Mouse (Mus musculus) hindbrain, embryonic 15.5 days (tissue): ENCODE measurements at regions not wholly inside any gene's neighbourhood (a gene's known extent, or its start where the extent isn't known, plus 50 kb on each side); places are given as distances from the start of the nearest gene placed in this dataset.
A peak's percentile ranks its signal among the peaks of the same experiment; 100 is the strongest.

Experiments
- ATAC-seq: fragments of 200-750 bp; cut with Nextera tagmentation; 2 replicates; pipeline ENCODE4 v1.8.0; 2017; ENCODE audit warnings: low read depth, moderate number of reproducible peaks, moderate TSS enrichment; ENCODE audit not compliant: low FRiP score
- H3K27ac ChIP-seq: fragments of 300-500 bp; sonication (generic); replicated peaks from 2 replicates; pipeline ENCODE4 v1.5.1; 2015; ENCODE audit warnings: mild to moderate bottlenecking, inconsistent platforms
- H3K27me3 ChIP-seq: fragments of 300-500 bp; sonication (generic); 2 replicates; pipeline ENCODE4 v1.6.1; 2015; ENCODE audit warnings: control low read depth, inconsistent platforms
- H3K36me3 ChIP-seq: fragments of 300-500 bp; sonication (generic); 2 replicates; pipeline ENCODE4 v1.6.1; 2015; ENCODE audit warnings: control low read depth, inconsistent platforms
- H3K4me1 ChIP-seq: fragments of 300-500 bp; sonication (generic); replicated peaks from 2 replicates; pipeline ENCODE4 v1.6.1; 2015; ENCODE audit warnings: control low read depth, inconsistent platforms
- H3K4me2 ChIP-seq: fragments of 300-500 bp; sonication (generic); 2 replicates; pipeline ENCODE4 v1.6.1; 2015; ENCODE audit warnings: moderate library complexity, mild to moderate bottlenecking, inconsistent platforms
- H3K4me3 ChIP-seq: fragments of 300-500 bp; sonication (generic); 2 replicates; pipeline ENCODE4 v1.5.1; 2015; ENCODE audit warnings: mild to moderate bottlenecking, inconsistent platforms
- H3K9ac ChIP-seq: fragments of 300-500 bp; sonication (generic); 2 replicates; pipeline ENCODE4 v1.6.1; 2015; ENCODE audit warnings: inconsistent platforms
- H3K9me3 ChIP-seq: fragments of 300-500 bp; sonication (generic); 2 replicates; pipeline ENCODE4 v1.6.1; 2016; ENCODE audit warnings: control low read depth, inconsistent platforms
- WGBS: fragments of 180-500 bp; shearing (Covaris S2); methylation state at CpG from one replicate; pipeline ENCODE4 v1.1.7; 2015; 5-methylcytosine and 5-hydroxymethylcytosine counted together

- ATAC-seq: no peak
- no peak overlapping the region for H3K4me3 ChIP-seq
- 67% methylated on average over 6 of the region's 6 CpGs for WGBS
- no peaks in the 10 kb centered on the region for H3K36me3 ChIP-seq
- no peak overlapping the region for H3K9ac ChIP-seq
- peaks cover 24% of the 10 kb centered on the region for H3K4me1 ChIP-seq
- no peak overlapping the region for H3K27ac ChIP-seq
- no peak overlapping the region for H3K4me2 ChIP-seq
- H3K27me3 ChIP-seq: no peaks in the 10 kb centered on the region
- no peaks in the 10 kb centered on the region for H3K9me3 ChIP-seq
These were observed 317.2 kb downstream of the Cd83 start for GRCm38 (mm10) chr13:44101806-44102205.

- Histone ChIP-seq H3K36me3 (no peaks in the 10 kb centered on the region), H3K9me3 (no peaks in the 10 kb centered on the region), H3K9ac (no peak overlapping the region), H3K4me1 (peaks cover 24% of the 10 kb centered on the region), H3K4me2 (no peak overlapping the region), H3K27ac (no peak overlapping the region), H3K27me3 (no peaks in the 10 kb centered on the region), H3K4me3 (no peak overlapping the region)
- no peak for ATAC-seq
- 54% methylated on average over 4 of the region's 4 CpGs for WGBS
These were observed 317.7 kb downstream of the Cd83 start for GRCm38 (mm10) chr13:44102257-44102656.

GRCm38 (mm10) chr13:44103340-44103739 lies 318.8 kb downstream of the Cd83 start:
- no peaks in the 10 kb centered on the region for H3K27me3 ChIP-seq
- H3K4me2 ChIP-seq: no peak overlapping the region
- no peaks in the 10 kb centered on the region for H3K9me3 ChIP-seq
- WGBS: 93% methylated on average over 7 of the region's 7 CpGs
- no peak overlapping the region for H3K9ac ChIP-seq
- H3K27ac ChIP-seq: no peak overlapping the region
- H3K36me3 ChIP-seq: no peaks in the 10 kb centered on the region
- ATAC-seq: no peak
- H3K4me3 ChIP-seq: no peak overlapping the region
- H3K4me1 ChIP-seq: peaks cover 24% of the 10 kb centered on the region

- no peaks in the 10 kb centered on the region for H3K36me3 ChIP-seq
- WGBS: 68% methylated on average over 5 of the region's 5 CpGs
- H3K4me3 ChIP-seq: no peak overlapping the region
- H3K4me2 ChIP-seq: no peak overlapping the region
- H3K27me3 ChIP-seq: no peaks in the 10 kb centered on the region
- no peak overlapping the region for H3K9ac ChIP-seq
- peaks cover 18% of the 10 kb centered on the region for H3K4me1 ChIP-seq
- H3K9me3 ChIP-seq: no peaks in the 10 kb centered on the region
- no peak for ATAC-seq
- H3K27ac ChIP-seq: no peak overlapping the region
These were observed 320.6 kb downstream of the Cd83 start for GRCm38 (mm10) chr13:44105161-44105560.

GRCm38 (mm10) chr13:44108695-44109094 lies 324.1 kb downstream of the Cd83 start:
- peaks cover 4% of the 10 kb centered on the region; the same call in 1 of the 2 replicates for H3K4me1 ChIP-seq
- WGBS: 51% methylated on average over 11 of the region's 11 CpGs
- no peak overlapping the region for H3K27ac ChIP-seq
- H3K4me2 ChIP-seq: no peak overlapping the region
- H3K9ac ChIP-seq: no peak overlapping the region
- H3K36me3 ChIP-seq: no peaks in the 10 kb centered on the region
- H3K4me3 ChIP-seq: no peak overlapping the region
- H3K27me3 ChIP-seq: no peaks in the 10 kb centered on the region
- no peaks in the 10 kb centered on the region for H3K9me3 ChIP-seq
- ATAC-seq: no peak

GRCm38 (mm10) chr13:44113043-44113442 lies 328.5 kb downstream of the Cd83 start:
- no peak overlapping the region for H3K4me2 ChIP-seq
- H3K9ac ChIP-seq: no peak overlapping the region
- no peak overlapping the region for H3K4me3 ChIP-seq
- H3K4me1 ChIP-seq: peaks cover 4% of the 10 kb centered on the region; the same call in 1 of the 2 replicates
- no peaks in the 10 kb centered on the region for H3K27me3 ChIP-seq
- WGBS: 93% methylated on average over 5 of the region's 5 CpGs
- no peak overlapping the region for H3K27ac ChIP-seq
- no peak for ATAC-seq
- no peaks in the 10 kb centered on the region for H3K36me3 ChIP-seq
- H3K9me3 ChIP-seq: no peaks in the 10 kb centered on the region

GRCm38 (mm10) chr13:44114856-44115255 lies 330.3 kb downstream of the Cd83 start:
- Histone ChIP-seq H3K4me3 (no peak overlapping the region), H3K27ac (no peak overlapping the region), H3K4me2 (no peak overlapping the region), H3K4me1 (0 out of 2 replicates have a peak, but pooled peaks cover 3% of the 10 kb centered on the region), H3K27me3 (no peaks in the 10 kb centered on the region), H3K36me3 (no peaks in the 10 kb centered on the region), H3K9me3 (no peaks in the 10 kb centered on the region), H3K9ac (no peak overlapping the region)
- WGBS: 92% methylated on average over 5 of the region's 5 CpGs
- ATAC-seq: no peak

- Histone ChIP-seq H3K27me3 (no peaks in the 10 kb centered on the region), H3K27ac (no peak overlapping the region), H3K9ac (no peak overlapping the region), H3K36me3 (no peaks in the 10 kb centered on the region), H3K4me3 (no peak overlapping the region), H3K4me2 (no peak overlapping the region), H3K4me1 (peaks cover 9% of the 10 kb centered on the region), H3K9me3 (no peaks in the 10 kb centered on the region)
- no peak for ATAC-seq
- WGBS: 76% methylated on average over 9 of the region's 9 CpGs
These were observed 333.3 kb downstream of the Cd83 start for GRCm38 (mm10) chr13:44117841-44118240.

GRCm38 (mm10) chr13:44118846-44119245 lies 334.3 kb downstream of the Cd83 start:
- 91% methylated on average over 6 of the region's 6 CpGs for WGBS
- H3K9me3 ChIP-seq: no peaks in the 10 kb centered on the region
- no peaks in the 10 kb centered on the region for H3K36me3 ChIP-seq
- H3K4me2 ChIP-seq: no peak overlapping the region
- H3K27me3 ChIP-seq: no peaks in the 10 kb centered on the region
- no peak overlapping the region for H3K27ac ChIP-seq
- no peak overlapping the region for H3K4me3 ChIP-seq
- H3K4me1 ChIP-seq: peaks cover 9% of the 10 kb centered on the region
- no peak overlapping the region for H3K9ac ChIP-seq
- ATAC-seq: no peak

- no peak for ATAC-seq
- Histone ChIP-seq H3K9ac (no peak overlapping the region), H3K9me3 (no peaks in the 10 kb centered on the region), H3K27ac (peak overlapping the region; percentile 61; the same call in 1 of the 2 replicates), H3K27me3 (no peaks in the 10 kb centered on the region), H3K4me1 (peaks cover 9% of the 10 kb centered on the region), H3K4me2 (peak overlapping the region; percentile 15; the same call in 1 of the 2 replicates), H3K36me3 (no peaks in the 10 kb centered on the region), H3K4me3 (no peak overlapping the region)
- 18% methylated on average over 8 of the region's 8 CpGs for WGBS
These were observed 336.7 kb downstream of the Cd83 start for GRCm38 (mm10) chr13:44121241-44121671.

GRCm38 (mm10) chr13:44121932-44122331 lies 337.4 kb downstream of the Cd83 start:
- WGBS: 60% methylated on average over 7 of the region's 7 CpGs
- Histone ChIP-seq H3K36me3 (no peaks in the 10 kb centered on the region), H3K4me3 (no peak overlapping the region), H3K9ac (no peak overlapping the region), H3K27ac (0 out of 2 replicates have a peak overlapping the region, but pooled peaks have one; percentile 33), H3K27me3 (no peaks in the 10 kb centered on the region), H3K4me2 (no peak overlapping the region), H3K9me3 (no peaks in the 10 kb centered on the region), H3K4me1 (peaks cover 9% of the 10 kb centered on the region)
- no peak for ATAC-seq

GRCm38 (mm10) chr13:44126198-44126597 lies 341.6 kb downstream of the Cd83 start:
- 37% methylated on average over 10 of the region's 10 CpGs for WGBS
- Histone ChIP-seq H3K9me3 (no peaks in the 10 kb centered on the region), H3K27ac (no peak overlapping the region), H3K4me2 (no peak overlapping the region), H3K36me3 (no peaks in the 10 kb centered on the region), H3K4me1 (peaks cover 5% of the 10 kb centered on the region), H3K9ac (no peak overlapping the region), H3K4me3 (no peak overlapping the region), H3K27me3 (no peaks in the 10 kb centered on the region)
- no peak for ATAC-seq
